Comparison of ENCODE assay signal across 30 mouse cellular contexts in the genomic region with DNA sequence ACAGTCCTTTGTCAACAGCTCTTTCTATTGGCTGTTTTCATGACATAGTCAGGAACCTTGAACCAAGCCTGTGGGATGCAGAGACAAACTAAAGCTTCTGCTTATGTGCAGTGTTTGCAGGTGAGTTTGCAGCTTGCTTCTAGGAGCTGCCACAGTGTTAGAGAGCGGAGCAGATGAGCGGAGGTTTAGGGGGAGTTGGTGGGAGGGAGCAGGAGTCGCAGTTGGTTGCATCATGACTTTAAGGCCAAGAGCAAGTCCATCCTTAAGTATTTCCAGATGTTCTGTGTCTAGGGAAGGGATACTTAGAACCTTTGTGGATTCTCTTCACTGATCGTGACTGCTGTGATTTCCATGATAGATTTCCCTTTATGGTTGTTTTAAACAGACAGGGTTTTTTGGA. TPM values are rescaled to one million over a fixed set of nuclear protein-coding genes. Genes with fewer than 3 reads are reported as not detected.
DNase-seq lines count a peak whose midpoint lies in the region; ATAC-seq and TF ChIP-seq lines count a peak whose summit lies in the region.
"Had no signal": no experiment of that assay in that cellular context is flagged by ENCODE, and none has a peak within 500 bp of the region (broad histone marks: within the 10 kb centered on the region; RNA-seq: fewer than 3 reads in every experiment).

No protein-coding gene starts in this region.

- H3K27me3 ChIP-seq in intestine, embryonic 14.5 days (replicated peaks; ENCODE audit: control insufficient read depth, insufficient read depth, low read length) = no peaks in the 10 kb centered on the region
- H3K27me3 ChIP-seq in intestine, postnatal 0 days (replicated peaks; ENCODE audit: control insufficient read depth, insufficient read depth, low read length) = no peaks in the 10 kb centered on the region
- H3K27me3 ChIP-seq in embryonic facial prominence, embryonic 11.5 days (ENCODE audit: control insufficient read depth, insufficient read depth, low read length) = no peaks in the 10 kb centered on the region
- no peaks in the 10 kb centered on the region for H3K27me3 ChIP-seq in intestine, embryonic 16.5 days (replicated peaks; ENCODE audit: control insufficient read depth, insufficient read depth, low read length)
- H3K27me3 ChIP-seq: CH12.LX; embryonic facial prominence, embryonic 15.5 days; liver, embryonic 13.5 days; midbrain, embryonic 12.5 days; Patski had no signal

- H3K4me3 ChIP-seq in intestine, embryonic 14.5 days (ENCODE audit: low read depth, low read length) = no peak overlapping the region
- H3K4me3 ChIP-seq in intestine, postnatal 0 days (ENCODE audit: low read depth, low read length) = no peak overlapping the region
- no peak overlapping the region for H3K4me3 ChIP-seq in embryonic facial prominence, embryonic 11.5 days (ENCODE audit: low read depth, low read length)
- H3K4me3 ChIP-seq in intestine, embryonic 16.5 days (ENCODE audit: low read length) = no peak overlapping the region
- H3K4me3 ChIP-seq: embryonic facial prominence, embryonic 15.5 days; forebrain, embryonic 10.5 days; heart, embryonic 10.5 days; left cerebral cortex, adult 2 months; liver, embryonic 13.5 days; midbrain, embryonic 12.5 days had no signal

- TF ChIP-seq CTCF in intestine, postnatal 0 days (IDR thresholded peaks at IDR 0.05; ENCODE audit: low read depth) = no peak

- no peak overlapping the region for H3K4me2 ChIP-seq in intestine, embryonic 14.5 days (ENCODE audit: low read length)
- no peak overlapping the region for H3K4me2 ChIP-seq in intestine, postnatal 0 days (replicated peaks; ENCODE audit: low read depth)
- no peak overlapping the region for H3K4me2 ChIP-seq in embryonic facial prominence, embryonic 11.5 days (ENCODE audit: low read depth, low read length)
- H3K4me2 ChIP-seq in intestine, embryonic 16.5 days (ENCODE audit: low read depth, low read length) = no peak overlapping the region
- H3K4me2 ChIP-seq: embryonic facial prominence, embryonic 15.5 days; liver, embryonic 13.5 days; midbrain, embryonic 12.5 days had no signal

- peak; percentile 58; the same call in 1 of the 2 replicates for ATAC-seq in intestine, embryonic 14.5 days (replicated peaks; ENCODE audit: low FRiP score, low TSS enrichment, low read depth)
- ATAC-seq in intestine, postnatal 0 days = no peak
- ATAC-seq in embryonic facial prominence, embryonic 11.5 days (replicated peaks; ENCODE audit: insufficient number of reproducible peaks, low FRiP score, low TSS enrichment, low read depth) = no peak
- no peak for ATAC-seq in intestine, embryonic 16.5 days
- ATAC-seq: forebrain, embryonic 16.5 days; hindbrain, embryonic 16.5 days; Patski had no signal

- peaks cover 6% of the 10 kb centered on the region; the same call in 1 of the 2 replicates for H3K4me1 ChIP-seq in intestine, embryonic 14.5 days (replicated peaks; ENCODE audit: control insufficient read depth, insufficient read depth, low read length)
- H3K4me1 ChIP-seq in intestine, postnatal 0 days (replicated peaks; ENCODE audit: control insufficient read depth, insufficient read depth, low read length) = no peaks in the 10 kb centered on the region
- H3K4me1 ChIP-seq in embryonic facial prominence, embryonic 11.5 days (ENCODE audit: control insufficient read depth, insufficient read depth, low read length) = no peaks in the 10 kb centered on the region
- no peaks in the 10 kb centered on the region; the same call in 1 of the 2 replicates for H3K4me1 ChIP-seq in intestine, embryonic 16.5 days (ENCODE audit: control insufficient read depth, insufficient read depth, low read length)
- H3K4me1 ChIP-seq: liver, embryonic 13.5 days had no signal

- DNase-seq in intestine, embryonic 14.5 days (ENCODE audit: low spot score) = no peak
- peak; percentile 49 for DNase-seq in embryonic facial prominence, embryonic 11.5 days (ENCODE audit: low spot score)
- DNase-seq in kidney, adult 9 months = no peak
- no peak for DNase-seq in layer of hippocampus, postnatal 36 days
- no peak for DNase-seq in adrenal gland, adult (ENCODE audit: inconsistent age in 2 of 2, low spot score in 1 of 2)
- DNase-seq: adrenal gland, postnatal 10 days; B cell, adult 2 months; cerebellum, adult 2 months; cerebellum, postnatal 36 days; heart, postnatal 4 days; kidney, adult 18-20 months; layer of hippocampus, adult 9-11 months; left cerebral cortex, postnatal 4 days; liver, embryonic 13.5 days; lung, adult 2 months; lung, postnatal 14 days; thymus, postnatal 14 days had no signal

- peaks cover 6% of the 10 kb centered on the region; the same call in 1 of the 2 replicates for H3K36me3 ChIP-seq in intestine, embryonic 14.5 days (ENCODE audit: control insufficient read depth, insufficient read depth, low read length)
- H3K36me3 ChIP-seq in intestine, postnatal 0 days (ENCODE audit: control insufficient read depth, insufficient read depth) = peaks cover 4% of the 10 kb centered on the region; the same call in 1 of the 2 replicates
- no peaks in the 10 kb centered on the region for H3K36me3 ChIP-seq in embryonic facial prominence, embryonic 11.5 days (replicated peaks; ENCODE audit: control insufficient read depth, insufficient read depth, low read depth, low read length)
- H3K36me3 ChIP-seq in intestine, embryonic 16.5 days (ENCODE audit: control insufficient read depth, insufficient read depth, low read length) = no peaks in the 10 kb centered on the region
- H3K36me3 ChIP-seq: midbrain, embryonic 12.5 days had no signal

- 0 out of 2 replicates have a peak overlapping the region, but pooled peaks have one; percentile 6 for H3K27ac ChIP-seq in intestine, embryonic 14.5 days (ENCODE audit: low read depth)
- H3K27ac ChIP-seq in intestine, postnatal 0 days (ENCODE audit: low read depth, low read length) = no peak overlapping the region
- H3K27ac ChIP-seq in embryonic facial prominence, embryonic 11.5 days (replicated peaks; ENCODE audit: low read depth, low read length) = no peak overlapping the region
- H3K27ac ChIP-seq in intestine, embryonic 16.5 days (ENCODE audit: low read length) = peak overlapping the region; percentile 33; the same call in 1 of the 2 replicates
- H3K27ac ChIP-seq: embryonic facial prominence, embryonic 15.5 days; forebrain, embryonic 10.5 days; heart, embryonic 10.5 days; kidney, postnatal 0 days; left cerebral cortex, adult 2 months; liver, embryonic 13.5 days had no signal

- WGBS in intestine, embryonic 14.5 days = 47% methylated on average over 4 of the region's 4 CpGs
- 65% methylated on average over 4 of the region's 4 CpGs for WGBS in intestine, postnatal 0 days
- WGBS in embryonic facial prominence, embryonic 11.5 days = 30% methylated on average over 4 of the region's 4 CpGs
- WGBS in intestine, embryonic 16.5 days = 53% methylated on average over 4 of the region's 4 CpGs

- H3K9ac ChIP-seq in intestine, embryonic 14.5 days (ENCODE audit: low read length) = no peak overlapping the region
- no peak overlapping the region for H3K9ac ChIP-seq in intestine, postnatal 0 days (ENCODE audit: low read depth, low read length)
- no peak overlapping the region for H3K9ac ChIP-seq in embryonic facial prominence, embryonic 11.5 days (replicated peaks; ENCODE audit: low read length)
- H3K9ac ChIP-seq in intestine, embryonic 16.5 days (ENCODE audit: low read depth, low read length) = no peak overlapping the region
- H3K9ac ChIP-seq: embryonic facial prominence, embryonic 15.5 days; liver, embryonic 13.5 days had no signal

- no peaks in the 10 kb centered on the region for H3K9me3 ChIP-seq in intestine, embryonic 14.5 days (ENCODE audit: control insufficient read depth, low read length)
- H3K9me3 ChIP-seq in intestine, postnatal 0 days (ENCODE audit: control insufficient read depth) = no peaks in the 10 kb centered on the region
- H3K9me3 ChIP-seq in embryonic facial prominence, embryonic 11.5 days (replicated peaks; ENCODE audit: control insufficient read depth, low read length) = no peaks in the 10 kb centered on the region
- no peaks in the 10 kb centered on the region; the same call in 1 of the 2 replicates for H3K9me3 ChIP-seq in intestine, embryonic 16.5 days (ENCODE audit: control insufficient read depth, low read length)
- H3K9me3 ChIP-seq: embryonic facial prominence, embryonic 15.5 days; forebrain, embryonic 10.5 days; G1E; heart, embryonic 10.5 days; liver, embryonic 13.5 days; midbrain, embryonic 12.5 days had no signal

RNA-seq across cellular contexts. Expression of a gene that starts 29.6 kb away (rescaled TPM):
- 69.7 and 71.1 TPM in 2 replicates for polyA plus RNA-seq in intestine, embryonic 14.5 days (2014; fragmentation: Nextera tagmentation; extraction: Ambion mirVana)
- polyA plus RNA-seq in intestine, postnatal 0 days (2015; fragmentation: Nextera tagmentation; extraction: Ambion mirVana) = 17.2 and 17.4 TPM in 2 replicates
- 68.3 and 73.4 TPM in 2 replicates for polyA plus RNA-seq in embryonic facial prominence, embryonic 11.5 days (2014; fragmentation: Nextera tagmentation; extraction: Ambion mirVana)
- polyA plus RNA-seq in intestine, embryonic 16.5 days (2015; fragmentation: Nextera tagmentation; extraction: Ambion mirVana) = 66.0 and 76.1 TPM in 2 replicates
- total RNA-seq in layer of hippocampus, postnatal 36 days (2021) = 10 to 100 TPM; 26.9 to 27.0 TPM

RNA-seq across cellular contexts. Expression of a gene that starts 29.7 kb away (rescaled TPM):
- 54.6 and 58.7 TPM in 2 replicates for polyA plus RNA-seq in intestine, embryonic 14.5 days (2014; fragmentation: Nextera tagmentation; extraction: Ambion mirVana)
- 28.3 and 28.5 TPM in 2 replicates for polyA plus RNA-seq in intestine, postnatal 0 days (2015; fragmentation: Nextera tagmentation; extraction: Ambion mirVana)
- polyA plus RNA-seq in embryonic facial prominence, embryonic 11.5 days (2014; fragmentation: Nextera tagmentation; extraction: Ambion mirVana) = 59.1 and 65.1 TPM in 2 replicates
- 59.4 and 63.4 TPM in 2 replicates for polyA plus RNA-seq in intestine, embryonic 16.5 days (2015; fragmentation: Nextera tagmentation; extraction: Ambion mirVana)
- 10 to 100 TPM; 28.2 to 31.4 TPM for total RNA-seq in layer of hippocampus, postnatal 36 days (2021)

Comparison
In these comparisons a context has a peak if more than half of its experiments do, and no peak if none do; other contexts are left out.
1. H3K27ac ChIP-seq: peak in intestine, embryonic 14.5 days (single experiment) and intestine, embryonic 16.5 days (single experiment); none in intestine, postnatal 0 days (single experiment) and embryonic facial prominence, embryonic 11.5 days (single experiment).